Mouse (Mus musculus) midbrain, postnatal 0 days (tissue): ENCODE measurements around the gene Zdhhc1. TPM values are rescaled to one million over a fixed set of nuclear protein-coding genes. Genes with fewer than 3 reads are reported as not detected.

ENCODE experiments used
- ATAC-seq: fragments of 200-750 bp; cut with Nextera tagmentation; 2 replicates; pipeline ENCODE4 v1.8.0; 2017; ENCODE audit warnings: moderate number of reproducible peaks, mild to moderate bottlenecking, moderate TSS enrichment, moderate library complexity; ENCODE audit not compliant: low FRiP score
- DNase-seq: peaks from one replicate; pipeline ENCODE4 v3.0.0-alpha.2; 2015; ENCODE audit warnings: low spot score
- H3K27ac ChIP-seq: fragments of 300-500 bp; sonication (generic); 2 replicates; pipeline ENCODE4 v1.5.1; 2014; ENCODE audit warnings: low read depth, mild to moderate bottlenecking, low read length, mixed read lengths
- H3K27me3 ChIP-seq: fragments of 300-500 bp; sonication (generic); 2 replicates; pipeline ENCODE4 v1.6.1; 2014; ENCODE audit warnings: low read length, control low read depth, mixed read lengths; ENCODE audit not compliant: insufficient read depth
- H3K36me3 ChIP-seq: fragments of 300-500 bp; sonication (generic); 2 replicates; pipeline ENCODE4 v1.6.1; 2014; ENCODE audit warnings: low read length, control low read depth, mixed read lengths; ENCODE audit not compliant: insufficient read depth
- H3K4me1 ChIP-seq: fragments of 300-500 bp; sonication (generic); 2 replicates; pipeline ENCODE4 v1.6.1; 2014; ENCODE audit warnings: mild to moderate bottlenecking, control low read depth, antibody characterized with exemption, low read length, mixed read lengths; ENCODE audit not compliant: insufficient read depth
- H3K4me2 ChIP-seq: fragments of 300-500 bp; sonication (generic); 2 replicates; pipeline ENCODE4 v1.6.1; 2014; ENCODE audit warnings: low read depth, mild to moderate bottlenecking, low read length, mixed read lengths; ENCODE audit not compliant: poor library complexity, severe bottlenecking
- H3K4me3 ChIP-seq: fragments of 300-500 bp; sonication (generic); 2 replicates; pipeline ENCODE4 v1.5.1; 2014; ENCODE audit warnings: low read depth, mild to moderate bottlenecking, low read length, moderate library complexity
- H3K9ac ChIP-seq: fragments of 300-500 bp; sonication (generic); replicated peaks from 2 replicates; pipeline ENCODE4 v1.6.1; 2014; ENCODE audit warnings: mild to moderate bottlenecking, low read length, moderate library complexity, mixed read lengths; ENCODE audit not compliant: poor library complexity, severe bottlenecking
- H3K9me3 ChIP-seq: fragments of 300-500 bp; sonication (generic); 2 replicates; pipeline ENCODE4 v1.6.1; 2016; ENCODE audit warnings: low read length, control low read depth
- CTCF ChIP-seq: IDR thresholded peaks from 2 replicates; pipeline ENCODE4 v1.5.1; 2016; ENCODE audit warnings: antibody characterized with exemption, mild to moderate bottlenecking
- WGBS: fragments of 180-500 bp; shearing (Covaris S2); extraction: QIAGEN DNeasy Blood & Tissue Kit; methylation state at CpG from one replicate; pipeline ENCODE4 v1.1.7; 2014; 5-methylcytosine and 5-hydroxymethylcytosine counted together
- polyA plus RNA-seq: library from polyadenylated mRNA; unstranded; fragments of >200 nt; fragmentation: Nextera tagmentation; extraction: Ambion mirVana; gene quantifications from 2 replicates; pipeline ENCODE4 v1.2.1, GENCODE M21; 2015
- total RNA-seq: library from RNA; depleted of rRNA; stranded (reverse); fragments of >200 nt; gene quantifications from 2 replicates; pipeline ENCODE4 v1.2.3, GENCODE M21; 2014

Gene Zdhhc1
- total and polyA plus RNA-seq, 2 experiments from 2014 or later, result 27.9 to 47.2 TPM

DNA sequence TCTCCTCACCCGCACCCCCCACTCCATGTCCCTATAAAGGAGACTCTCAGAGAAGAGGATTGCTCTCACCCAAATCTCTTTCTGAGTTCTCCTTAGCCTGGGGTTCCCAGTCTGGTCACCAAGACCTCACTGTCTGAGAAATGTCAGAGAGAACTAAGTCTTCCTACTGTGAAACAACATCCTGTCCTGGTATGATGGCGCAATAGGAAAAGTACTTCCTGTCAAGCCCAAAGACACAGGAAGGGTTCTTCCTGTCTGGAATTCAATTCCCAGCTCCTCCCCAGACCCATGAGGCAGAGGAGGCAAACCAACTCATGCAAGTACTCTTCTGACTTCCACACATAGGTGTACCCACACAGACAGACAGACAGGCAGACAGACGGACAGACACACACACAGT is 7.9 kb upstream of the Zdhhc1 start:
- Histone ChIP-seq H3K4me3 (no peak overlapping the region), H3K9me3 (no peaks in the 10 kb centered on the region), H3K9ac (no peak overlapping the region), H3K36me3 (no peaks in the 10 kb centered on the region), H3K27me3 (no peaks in the 10 kb centered on the region), H3K27ac (no peak overlapping the region), H3K4me2 (no peak overlapping the region), H3K4me1 (no peaks in the 10 kb centered on the region)
- no peak for TF ChIP-seq CTCF
- no peak for ATAC-seq
- WGBS, result 94% methylated on average over 3 of the region's 3 CpGs
- DNase-seq, result no peak

DNA sequence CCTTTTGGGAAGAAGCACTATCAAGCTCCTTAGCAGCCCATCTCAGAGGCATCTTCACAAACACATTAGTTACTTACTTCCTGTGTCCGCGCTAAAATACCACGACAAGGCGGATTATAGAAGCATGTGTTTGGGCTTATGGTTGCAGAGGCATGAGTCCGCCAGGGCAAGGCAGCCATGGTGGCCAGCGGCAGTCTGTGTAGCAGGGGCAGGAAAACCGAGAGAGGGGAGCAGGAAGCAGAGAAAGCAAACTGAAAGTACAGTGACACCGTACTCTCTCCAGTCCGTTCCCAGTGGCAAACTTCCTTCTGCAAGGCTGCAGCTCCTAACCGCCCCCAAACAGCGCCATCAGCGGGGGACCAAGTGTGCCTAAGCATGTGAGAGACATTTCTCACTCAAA is 3.1 kb upstream of the Zdhhc1 start:
- H3K4me1 ChIP-seq, result peaks cover 6% of the 10 kb centered on the region; the same call in 1 of the 2 replicates
- no peak overlapping the region for H3K27ac ChIP-seq
- ATAC-seq (no peak), DNase-seq (no peak)
- no peak for TF ChIP-seq CTCF
- 72% methylated on average over 12 of the region's 12 CpGs for WGBS
- no peaks in the 10 kb centered on the region for H3K27me3 ChIP-seq
- H3K4me3 ChIP-seq, result no peak overlapping the region
- no peaks in the 10 kb centered on the region for H3K9me3 ChIP-seq
- H3K4me2 ChIP-seq, result no peak overlapping the region
- no peak overlapping the region for H3K9ac ChIP-seq
- no peaks in the 10 kb centered on the region for H3K36me3 ChIP-seq

- TF ChIP-seq CTCF, result no peak
- Histone ChIP-seq H3K9ac (peak overlapping the region; percentile 79; the same call in 1 of the 2 replicates), H3K4me2 (peak overlapping the region; percentile 97), H3K36me3 (no peaks in the 10 kb centered on the region), H3K4me3 (peak overlapping the region; percentile 82), H3K9me3 (no peaks in the 10 kb centered on the region), H3K27me3 (no peaks in the 10 kb centered on the region), H3K27ac (peak overlapping the region; percentile 75), H3K4me1 (peaks cover 6% of the 10 kb centered on the region; the same call in 1 of the 2 replicates)
- 18% methylated on average over 17 of the region's 17 CpGs for WGBS
- ATAC-seq (no peak), DNase-seq (no peak)
Measured at GRCm38 (mm10) chr8:105495350-105496302, 1.1 kb downstream of the Zdhhc1 start.

- ATAC-seq (no peak), DNase-seq (no peak)
- Histone ChIP-seq H3K27ac (no peak overlapping the region), H3K27me3 (no peaks in the 10 kb centered on the region), H3K9me3 (no peaks in the 10 kb centered on the region), H3K9ac (no peak overlapping the region), H3K36me3 (no peaks in the 10 kb centered on the region), H3K4me1 (peaks cover 6% of the 10 kb centered on the region; the same call in 1 of the 2 replicates), H3K4me3 (no peak overlapping the region), H3K4me2 (0 out of 2 replicates have a peak overlapping the region, but pooled peaks have one; percentile 12)
- WGBS, result 86% methylated on average over 3 of the region's 3 CpGs
- no peak for TF ChIP-seq CTCF
Measured at GRCm38 (mm10) chr8:105494566-105494965, 2.1 kb downstream of the Zdhhc1 start.

- H3K4me2 ChIP-seq, result no peak overlapping the region
- no peak for TF ChIP-seq CTCF
- no peak overlapping the region for H3K4me3 ChIP-seq
- no peaks in the 10 kb centered on the region for H3K36me3 ChIP-seq
- no peaks in the 10 kb centered on the region for H3K27me3 ChIP-seq
- H3K9ac ChIP-seq, result no peak overlapping the region
- no peaks in the 10 kb centered on the region for H3K9me3 ChIP-seq
- H3K27ac ChIP-seq, result no peak overlapping the region
- ATAC-seq (no peak), DNase-seq (no peak)
- WGBS, result 71% methylated on average over 3 of the region's 3 CpGs
- peaks cover 6% of the 10 kb centered on the region; the same call in 1 of the 2 replicates for H3K4me1 ChIP-seq
Measured at GRCm38 (mm10) chr8:105493495-105493894, 3.2 kb downstream of the Zdhhc1 start.

GRCm38 (mm10) chr8:105489281-105489680 is 7.4 kb downstream of the Zdhhc1 start:
- DNase-seq (no peak), ATAC-seq (no peak)
- TF ChIP-seq CTCF, result no peak
- 42% methylated on average over 1 of the region's 1 CpGs for WGBS
- no peaks in the 10 kb centered on the region for H3K36me3 ChIP-seq
- no peak overlapping the region for H3K4me3 ChIP-seq
- H3K4me1 ChIP-seq, result no peaks in the 10 kb centered on the region
- H3K27me3 ChIP-seq, result no peaks in the 10 kb centered on the region
- no peak overlapping the region for H3K9ac ChIP-seq
- H3K4me2 ChIP-seq, result no peak overlapping the region
- no peak overlapping the region for H3K27ac ChIP-seq
- no peaks in the 10 kb centered on the region for H3K9me3 ChIP-seq
